23 mouse cellular contexts compared by ENCODE assay signal in genomic region chr3:53214386-53214785, GRCm38 (mm10).
A peak's percentile ranks its signal among the peaks of the same experiment; 100 is the strongest.
DNase-seq lines count a peak whose midpoint lies in the region; ATAC-seq lines count a peak whose summit lies in the region.
"Had no signal": no experiment of that assay in that cellular context is flagged by ENCODE, and none has a peak within 500 bp of the region (broad histone marks: within the 10 kb centered on the region; RNA-seq: fewer than 3 reads in every experiment).

No protein-coding gene starts in this region.

- no peaks in the 10 kb centered on the region for H3K27me3 ChIP-seq in forebrain, embryonic 10.5 days (ENCODE audit: poor library complexity, severe bottlenecking)
- H3K27me3 ChIP-seq in forebrain, embryonic 15.5 days = no peaks in the 10 kb centered on the region
- no peaks in the 10 kb centered on the region for H3K27me3 ChIP-seq in heart, embryonic 12.5 days (replicated peaks)
- H3K27me3 ChIP-seq in midbrain, embryonic 15.5 days (replicated peaks) = no peaks in the 10 kb centered on the region
- H3K27me3 ChIP-seq: CH12.LX; embryonic facial prominence, embryonic 15.5 days; hindbrain, embryonic 12.5 days had no signal

- 0 out of 2 replicates have a peak overlapping the region, but pooled peaks have one; percentile 25 for H3K27ac ChIP-seq in forebrain, embryonic 10.5 days
- no peak overlapping the region for H3K27ac ChIP-seq in forebrain, embryonic 15.5 days (replicated peaks)
- H3K27ac ChIP-seq in heart, embryonic 12.5 days (ENCODE audit: poor library complexity, severe bottlenecking) = no peak overlapping the region
- peak overlapping the region; percentile 35; the same call in 1 of the 2 replicates for H3K27ac ChIP-seq in midbrain, embryonic 15.5 days
- H3K27ac ChIP-seq: embryonic facial prominence, embryonic 15.5 days; gastrocnemius, adult 2 months; hindbrain, embryonic 12.5 days had no signal

- H3K4me1 ChIP-seq in forebrain, embryonic 10.5 days = peaks cover 34% of the 10 kb centered on the region
- peaks cover 27% of the 10 kb centered on the region for H3K4me1 ChIP-seq in forebrain, embryonic 15.5 days
- H3K4me1 ChIP-seq in heart, embryonic 12.5 days (replicated peaks) = peaks cover 35% of the 10 kb centered on the region
- H3K4me1 ChIP-seq in midbrain, embryonic 15.5 days = peaks cover 23% of the 10 kb centered on the region

- H3K9me3 ChIP-seq in forebrain, embryonic 10.5 days = no peaks in the 10 kb centered on the region
- no peaks in the 10 kb centered on the region for H3K9me3 ChIP-seq in forebrain, embryonic 15.5 days
- H3K9me3 ChIP-seq in heart, embryonic 12.5 days (replicated peaks) = no peaks in the 10 kb centered on the region
- no peaks in the 10 kb centered on the region for H3K9me3 ChIP-seq in midbrain, embryonic 15.5 days
- H3K9me3 ChIP-seq: embryonic facial prominence, embryonic 15.5 days; hindbrain, embryonic 12.5 days had no signal

- no peaks in the 10 kb centered on the region for H3K36me3 ChIP-seq in forebrain, embryonic 10.5 days (replicated peaks)
- no peaks in the 10 kb centered on the region for H3K36me3 ChIP-seq in forebrain, embryonic 15.5 days
- peaks cover 4% of the 10 kb centered on the region; the same call in 1 of the 2 replicates for H3K36me3 ChIP-seq in heart, embryonic 12.5 days
- no peaks in the 10 kb centered on the region for H3K36me3 ChIP-seq in midbrain, embryonic 15.5 days (replicated peaks)
- H3K36me3 ChIP-seq: embryonic facial prominence, embryonic 15.5 days; hindbrain, embryonic 12.5 days had no signal

- 71% methylated on average over 4 of the region's 4 CpGs for WGBS in forebrain, embryonic 10.5 days
- 27% methylated on average over 4 of the region's 4 CpGs for WGBS in forebrain, embryonic 15.5 days
- 69% methylated on average over 4 of the region's 4 CpGs for WGBS in heart, embryonic 12.5 days
- 48% methylated on average over 4 of the region's 4 CpGs for WGBS in midbrain, embryonic 15.5 days

- no peak overlapping the region for H3K4me3 ChIP-seq in forebrain, embryonic 10.5 days
- no peak overlapping the region for H3K4me3 ChIP-seq in forebrain, embryonic 15.5 days
- H3K4me3 ChIP-seq in heart, embryonic 12.5 days = no peak overlapping the region
- H3K4me3 ChIP-seq in midbrain, embryonic 15.5 days = no peak overlapping the region
- H3K4me3 ChIP-seq: embryonic facial prominence, embryonic 15.5 days; erythroblast, embryonic 14.5 days; gastrocnemius, adult 2 months; hindbrain, embryonic 12.5 days had no signal

- DNase-seq in forebrain, embryonic 10.5 days (ENCODE audit: extremely low spot score, low spot score) = no peak
- peak; percentile 68 for DNase-seq in heart, adult 11 months
- DNase-seq in brain, adult 2 months (ENCODE audit: low read depth, low spot score) = peak; percentile 71
- DNase-seq: adrenal gland, adult 2 months; adrenal gland, postnatal 25 days; cerebellum, adult 11-12 months; cerebellum, postnatal 14 days; embryo, embryonic 11 days; gastrocnemius, adult 2 months; gastrocnemius, postnatal 25 days; heart, postnatal 10 days; heart, postnatal 4 days had no signal

- H3K9ac ChIP-seq in forebrain, embryonic 15.5 days (replicated peaks) = no peak overlapping the region
- no peak overlapping the region for H3K9ac ChIP-seq in heart, embryonic 12.5 days
- H3K9ac ChIP-seq in midbrain, embryonic 15.5 days = no peak overlapping the region
- H3K9ac ChIP-seq: embryonic facial prominence, embryonic 15.5 days; hindbrain, embryonic 12.5 days had no signal

- H3K4me2 ChIP-seq in forebrain, embryonic 15.5 days (replicated peaks) = no peak overlapping the region
- no peak overlapping the region for H3K4me2 ChIP-seq in heart, embryonic 12.5 days
- H3K4me2 ChIP-seq in midbrain, embryonic 15.5 days = no peak overlapping the region
- H3K4me2 ChIP-seq: embryonic facial prominence, embryonic 15.5 days; hindbrain, embryonic 12.5 days had no signal

- ATAC-seq in forebrain, embryonic 15.5 days (replicated peaks) = no peak
- no peak for ATAC-seq in heart, embryonic 12.5 days (ENCODE audit: insufficient number of reproducible peaks, low FRiP score)
- no peak for ATAC-seq in midbrain, embryonic 15.5 days (replicated peaks)
- ATAC-seq: forebrain, embryonic 14.5 days; hindbrain, embryonic 16.5 days; inflammation-experienced regulatory T-cells, adult 6 months; intestine, postnatal 0 days had no signal

Comparison
In these comparisons a context has a peak if more than half of its experiments do, and no peak if none do; other contexts are left out.
1. H3K27ac ChIP-seq: peak in forebrain, embryonic 10.5 days (single experiment) and midbrain, embryonic 15.5 days (single experiment); none in forebrain, embryonic 15.5 days (single experiment) and heart, embryonic 12.5 days (single experiment).